Mouse (Mus musculus): ENCODE measurements around the gene Lysmd1. TPM values are rescaled to one million over a fixed set of nuclear protein-coding genes. Genes with fewer than 3 reads are reported as not detected.

Gene Lysmd1
- polyA plus RNA-seq, 1 experiment from 2014 or later = 8.0 TPM

- WGBS = 16% methylated on average over 52 of the region's 58 CpGs
- H3K4me3 ChIP-seq (ENCODE audit: low read depth, low read length) = peak overlapping the region; percentile 28; the same call in 1 of the 2 replicates
- no peaks in the 10 kb centered on the region for H3K9me3 ChIP-seq (ENCODE audit: control insufficient read depth, low read length)
- peak; percentile 76 for DNase-seq (ENCODE audit: low spot score)
- peak overlapping the region; percentile 49 for H3K4me2 ChIP-seq (ENCODE audit: low read length)
- peaks cover 34% of the 10 kb centered on the region for H3K27me3 ChIP-seq (replicated peaks; ENCODE audit: control insufficient read depth, insufficient read depth, low read length)
- ATAC-seq (replicated peaks; ENCODE audit: low FRiP score, low TSS enrichment, low read depth) = 0 out of 2 replicates have a peak, but pooled peaks have one; percentile 7
- no peak overlapping the region for H3K27ac ChIP-seq (ENCODE audit: low read depth)
- H3K36me3 ChIP-seq (ENCODE audit: control insufficient read depth, insufficient read depth, low read length) = peaks cover 40% of the 10 kb centered on the region; the same call in 1 of the 2 replicates
- no peak overlapping the region; the same call in 1 of the 2 replicates for H3K9ac ChIP-seq (ENCODE audit: low read length)
- H3K4me1 ChIP-seq (replicated peaks; ENCODE audit: control insufficient read depth, insufficient read depth, low read length) = no peaks in the 10 kb centered on the region; the same call in 1 of the 2 replicates
Observed at GRCm38 (mm10) chr3:95173256-95173949, 39.5 kb downstream of the Lysmd1 start.

- no peaks in the 10 kb centered on the region; the same call in 1 of the 2 replicates for H3K4me1 ChIP-seq (replicated peaks; ENCODE audit: control insufficient read depth, insufficient read depth, low read length)
- no peak overlapping the region for H3K9ac ChIP-seq (ENCODE audit: low read length)
- H3K4me2 ChIP-seq (ENCODE audit: low read length) = peak overlapping the region; percentile 49
- ATAC-seq (replicated peaks; ENCODE audit: low FRiP score, low TSS enrichment, low read depth) (peak; percentile 34; the same call in 1 of the 2 replicates), DNase-seq (ENCODE audit: low spot score) (peak; percentile 97)
- peaks cover 34% of the 10 kb centered on the region for H3K27me3 ChIP-seq (replicated peaks; ENCODE audit: control insufficient read depth, insufficient read depth, low read length)
- peaks cover 36% of the 10 kb centered on the region; the same call in 1 of the 2 replicates for H3K36me3 ChIP-seq (ENCODE audit: control insufficient read depth, insufficient read depth, low read length)
- H3K27ac ChIP-seq (ENCODE audit: low read depth) = no peak overlapping the region
- no peak overlapping the region for H3K4me3 ChIP-seq (ENCODE audit: low read depth, low read length)
- H3K9me3 ChIP-seq (ENCODE audit: control insufficient read depth, low read length) = no peaks in the 10 kb centered on the region
- WGBS = 9% methylated on average over 16 of the region's 16 CpGs
Observed at GRCm38 (mm10) chr3:95174011-95174592, 40.2 kb downstream of the Lysmd1 start.

- peaks cover 26% of the 10 kb centered on the region for H3K27me3 ChIP-seq (replicated peaks; ENCODE audit: control insufficient read depth, insufficient read depth, low read length)
- ATAC-seq (replicated peaks; ENCODE audit: low FRiP score, low TSS enrichment, low read depth) = no peak
- H3K4me3 ChIP-seq (ENCODE audit: low read depth, low read length) = no peak overlapping the region
- no peak for DNase-seq (ENCODE audit: low spot score)
- H3K36me3 ChIP-seq (ENCODE audit: control insufficient read depth, insufficient read depth, low read length) = peaks cover 12% of the 10 kb centered on the region; the same call in 1 of the 2 replicates
- WGBS = 75% methylated on average over 3 of the region's 3 CpGs
- no peaks in the 10 kb centered on the region for H3K9me3 ChIP-seq (ENCODE audit: control insufficient read depth, low read length)
- H3K27ac ChIP-seq (ENCODE audit: low read depth) = no peak overlapping the region
- H3K4me1 ChIP-seq (replicated peaks; ENCODE audit: control insufficient read depth, insufficient read depth, low read length) = no peaks in the 10 kb centered on the region; the same call in 1 of the 2 replicates
- H3K4me2 ChIP-seq (ENCODE audit: low read length) = no peak overlapping the region
- H3K9ac ChIP-seq (ENCODE audit: low read length) = no peak overlapping the region
Observed at GRCm38 (mm10) chr3:95176500-95176899, 42.6 kb downstream of the Lysmd1 start.

- peaks cover 2% of the 10 kb centered on the region; the same call in 1 of the 2 replicates for H3K36me3 ChIP-seq (ENCODE audit: control insufficient read depth, insufficient read depth, low read length)
- ATAC-seq (replicated peaks; ENCODE audit: low FRiP score, low TSS enrichment, low read depth) (no peak), DNase-seq (ENCODE audit: low spot score) (no peak)
- no peak overlapping the region for H3K27ac ChIP-seq (ENCODE audit: low read depth)
- H3K27me3 ChIP-seq (replicated peaks; ENCODE audit: control insufficient read depth, insufficient read depth, low read length) = peaks cover 15% of the 10 kb centered on the region
- 54% methylated on average over 6 of the region's 6 CpGs for WGBS
- H3K9me3 ChIP-seq (ENCODE audit: control insufficient read depth, low read length) = no peaks in the 10 kb centered on the region
- H3K4me2 ChIP-seq (ENCODE audit: low read length) = no peak overlapping the region
- H3K4me1 ChIP-seq (replicated peaks; ENCODE audit: control insufficient read depth, insufficient read depth, low read length) = no peaks in the 10 kb centered on the region; the same call in 1 of the 2 replicates
- no peak overlapping the region for H3K9ac ChIP-seq (ENCODE audit: low read length)
- H3K4me3 ChIP-seq (ENCODE audit: low read depth, low read length) = no peak overlapping the region
Observed at GRCm38 (mm10) chr3:95177583-95177982, 43.7 kb downstream of the Lysmd1 start.

- Histone ChIP-seq H3K27ac (ENCODE audit: low read depth) (no peak overlapping the region), H3K27me3 (replicated peaks; ENCODE audit: control insufficient read depth, insufficient read depth, low read length) (peaks cover 3% of the 10 kb centered on the region; the same call in 1 of the 2 replicates), H3K4me3 (ENCODE audit: low read depth, low read length) (no peak overlapping the region), H3K9me3 (ENCODE audit: control insufficient read depth, low read length) (no peaks in the 10 kb centered on the region), H3K4me1 (replicated peaks; ENCODE audit: control insufficient read depth, insufficient read depth, low read length) (no peaks in the 10 kb centered on the region), H3K4me2 (ENCODE audit: low read length) (no peak overlapping the region), H3K9ac (ENCODE audit: low read length) (no peak overlapping the region), H3K36me3 (ENCODE audit: control insufficient read depth, insufficient read depth, low read length) (peaks cover 8% of the 10 kb centered on the region; the same call in 1 of the 2 replicates)
- ATAC-seq (replicated peaks; ENCODE audit: low FRiP score, low TSS enrichment, low read depth) (no peak), DNase-seq (ENCODE audit: low spot score) (no peak)
- 85% methylated on average over 5 of the region's 5 CpGs for WGBS
Observed at GRCm38 (mm10) chr3:95178948-95179347, 45.1 kb downstream of the Lysmd1 start.

- no peak for ATAC-seq (replicated peaks; ENCODE audit: low FRiP score, low TSS enrichment, low read depth)
- Histone ChIP-seq H3K36me3 (ENCODE audit: control insufficient read depth, insufficient read depth, low read length) (peaks cover 18% of the 10 kb centered on the region), H3K4me1 (replicated peaks; ENCODE audit: control insufficient read depth, insufficient read depth, low read length) (no peaks in the 10 kb centered on the region), H3K4me3 (ENCODE audit: low read depth, low read length) (no peak overlapping the region), H3K4me2 (ENCODE audit: low read length) (no peak overlapping the region), H3K9ac (ENCODE audit: low read length) (no peak overlapping the region), H3K27me3 (replicated peaks; ENCODE audit: control insufficient read depth, insufficient read depth, low read length) (no peaks in the 10 kb centered on the region; the same call in 1 of the 2 replicates), H3K9me3 (ENCODE audit: control insufficient read depth, low read length) (no peaks in the 10 kb centered on the region), H3K27ac (ENCODE audit: low read depth) (no peak overlapping the region)
- no peak for DNase-seq (ENCODE audit: low spot score)
- 62% methylated on average over 3 of the region's 3 CpGs for WGBS
Observed at GRCm38 (mm10) chr3:95179890-95180289, 46.0 kb downstream of the Lysmd1 start.

- Histone ChIP-seq H3K9me3 (ENCODE audit: control insufficient read depth, low read length) (no peaks in the 10 kb centered on the region), H3K4me3 (ENCODE audit: low read depth, low read length) (no peak overlapping the region), H3K27me3 (replicated peaks; ENCODE audit: control insufficient read depth, insufficient read depth, low read length) (no peaks in the 10 kb centered on the region), H3K9ac (ENCODE audit: low read length) (no peak overlapping the region), H3K4me2 (ENCODE audit: low read length) (no peak overlapping the region), H3K4me1 (replicated peaks; ENCODE audit: control insufficient read depth, insufficient read depth, low read length) (no peaks in the 10 kb centered on the region), H3K27ac (ENCODE audit: low read depth) (no peak overlapping the region), H3K36me3 (ENCODE audit: control insufficient read depth, insufficient read depth, low read length) (peaks cover 36% of the 10 kb centered on the region)
- ATAC-seq (replicated peaks; ENCODE audit: low FRiP score, low TSS enrichment, low read depth) (no peak), DNase-seq (ENCODE audit: low spot score) (no peak)
- WGBS = 60% methylated on average over 1 of the region's 1 CpGs
Observed at GRCm38 (mm10) chr3:95181841-95182240, 48.0 kb downstream of the Lysmd1 start.

- no peak for DNase-seq (ENCODE audit: low spot score)
- Histone ChIP-seq H3K4me1 (replicated peaks; ENCODE audit: control insufficient read depth, insufficient read depth, low read length) (no peaks in the 10 kb centered on the region), H3K4me2 (ENCODE audit: low read length) (no peak overlapping the region), H3K27me3 (replicated peaks; ENCODE audit: control insufficient read depth, insufficient read depth, low read length) (no peaks in the 10 kb centered on the region), H3K4me3 (ENCODE audit: low read depth, low read length) (no peak overlapping the region), H3K9me3 (ENCODE audit: control insufficient read depth, low read length) (no peaks in the 10 kb centered on the region), H3K36me3 (ENCODE audit: control insufficient read depth, insufficient read depth, low read length) (peaks cover 67% of the 10 kb centered on the region), H3K9ac (ENCODE audit: low read length) (no peak overlapping the region), H3K27ac (ENCODE audit: low read depth) (no peak overlapping the region)
- ATAC-seq (replicated peaks; ENCODE audit: low FRiP score, low TSS enrichment, low read depth) = no peak
- WGBS = 87% methylated on average over 9 of the region's 9 CpGs
Observed at GRCm38 (mm10) chr3:95184796-95185577, 51.1 kb downstream of the Lysmd1 start.
